Mouse (Mus musculus) mesoderm, embryonic 11.5 days (tissue): ENCODE data around the gene Sh3glb2.
A peak's percentile ranks its signal among the peaks of the same experiment; 100 is the strongest.

Experiments used
- DNase-seq: peaks from one replicate; pipeline ENCODE4 v3.0.0-alpha.2; 2012; ENCODE audit warnings: low read depth, low spot score

Sh3glb2 gene

GRCm38 (mm10) chr2:30342061-30342460 lies 17.1 kb downstream of the Sh3glb2 start:
- DNase-seq, result no peak

GRCm38 (mm10) chr2:30337179-30337578 lies 22.0 kb downstream of the Sh3glb2 start:
- DNase-seq, result no peak

- no peak for DNase-seq
Observed at GRCm38 (mm10) chr2:30336174-30336915, 22.8 kb downstream of the Sh3glb2 start.

- no peak for DNase-seq
Observed at GRCm38 (mm10) chr2:30335324-30335723, 23.8 kb downstream of the Sh3glb2 start.

- no peak for DNase-seq
Observed at GRCm38 (mm10) chr2:30328791-30329190, 30.3 kb downstream of the Sh3glb2 start.

GRCm38 (mm10) chr2:30327276-30327675 lies 31.9 kb downstream of the Sh3glb2 start:
- DNase-seq, result no peak

- DNase-seq, result no peak
Observed at GRCm38 (mm10) chr2:30325296-30325695, 33.8 kb downstream of the Sh3glb2 start.

- no peak for DNase-seq
Observed at GRCm38 (mm10) chr2:30323111-30323510, 36.0 kb downstream of the Sh3glb2 start.

- DNase-seq, result no peak
Observed at GRCm38 (mm10) chr2:30319260-30319659, 39.9 kb downstream of the Sh3glb2 start.

- no peak for DNase-seq
Observed at GRCm38 (mm10) chr2:30316955-30317354, 42.2 kb downstream of the Sh3glb2 start.

- DNase-seq, result peak; percentile 4
Observed at GRCm38 (mm10) chr2:30316136-30316535, 43.0 kb downstream of the Sh3glb2 start.

GRCm38 (mm10) chr2:30311481-30311880 lies 47.7 kb downstream of the Sh3glb2 start:
- DNase-seq, result no peak

GRCm38 (mm10) chr2:30309351-30309750 lies 49.8 kb downstream of the Sh3glb2 start:
- no peak for DNase-seq

- no peak for DNase-seq
Observed at GRCm38 (mm10) chr2:30306087-30306486, 53.0 kb downstream of the Sh3glb2 start.

- DNase-seq, result no peak
Observed at GRCm38 (mm10) chr2:30299966-30300365, 59.2 kb downstream of the Sh3glb2 start.

GRCm38 (mm10) chr2:30299525-30299924 lies 59.6 kb downstream of the Sh3glb2 start:
- DNase-seq, result no peak
